Mouse (Mus musculus) 416B (cell line): ENCODE measurements at regions not wholly inside any gene's neighbourhood (a gene's known extent, or its start where the extent isn't known, plus 50 kb on each side); places are given as distances from the start of the nearest gene placed in this dataset.
"Not testable (repeated sequence)": the region's sequence is repeated elsewhere in the genome, so short reads cannot be mapped to it uniquely, and the experiment has no call there.

Experiments
- DNase-seq: peaks from one replicate; pipeline ENCODE4 v3.0.0; 2011; ENCODE audit warnings: low read depth

GRCm38 (mm10) chr12:106308956-106309610 is 299.1 kb downstream of the Vrk1 start:
- DNase-seq = no peak

GRCm38 (mm10) chr12:106310171-106310570 is 300.1 kb downstream of the Vrk1 start:
- no peak for DNase-seq

GRCm38 (mm10) chr12:106310585-106311319 is 300.7 kb downstream of the Vrk1 start:
- DNase-seq = no peak

GRCm38 (mm10) chr12:106311320-106311825 is 301.3 kb downstream of the Vrk1 start:
- DNase-seq = no peak

- no peak for DNase-seq
These were observed 302.0 kb downstream of the Vrk1 start for GRCm38 (mm10) chr12:106311831-106312600.

GRCm38 (mm10) chr12:106317738-106318137 is 307.7 kb downstream of the Vrk1 start:
- DNase-seq = no peak

GRCm38 (mm10) chr12:106321511-106321910 is 311.5 kb downstream of the Vrk1 start:
- DNase-seq = no peak

GRCm38 (mm10) chr12:106326611-106327010 is 316.6 kb downstream of the Vrk1 start:
- no peak for DNase-seq

DNA sequence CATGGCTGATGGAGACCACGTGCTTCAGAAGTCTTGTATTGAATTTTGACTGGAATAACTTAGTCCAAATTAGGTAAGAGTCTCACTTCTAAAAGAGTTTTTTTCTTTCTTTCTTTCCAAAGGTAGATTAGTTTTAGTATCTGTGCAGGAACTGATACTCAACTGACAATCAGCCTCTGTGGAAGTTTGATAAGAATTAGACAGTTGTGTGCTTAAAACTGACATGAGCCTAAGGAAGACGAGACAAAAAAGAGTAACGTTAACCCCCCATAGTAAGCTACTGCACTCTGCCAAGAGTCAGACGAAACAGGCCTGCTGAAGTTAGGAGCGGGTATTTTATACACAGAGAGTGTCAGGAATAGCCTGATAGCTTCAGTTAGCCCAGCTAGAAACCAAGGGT is 317.3 kb downstream of the Vrk1 start:
- no peak for DNase-seq

GRCm38 (mm10) chr12:106357867-106358266 is 347.8 kb downstream of the Vrk1 start:
- no peak for DNase-seq

GRCm38 (mm10) chr12:106361646-106362045 is 351.6 kb downstream of the Vrk1 start:
- DNase-seq = not testable (repeated sequence)

- no peak for DNase-seq
These were observed 364.9 kb downstream of the Vrk1 start for GRCm38 (mm10) chr12:106374840-106375375.

- no peak for DNase-seq
These were observed 365.9 kb downstream of the Vrk1 start for GRCm38 (mm10) chr12:106375886-106376285.

DNA sequence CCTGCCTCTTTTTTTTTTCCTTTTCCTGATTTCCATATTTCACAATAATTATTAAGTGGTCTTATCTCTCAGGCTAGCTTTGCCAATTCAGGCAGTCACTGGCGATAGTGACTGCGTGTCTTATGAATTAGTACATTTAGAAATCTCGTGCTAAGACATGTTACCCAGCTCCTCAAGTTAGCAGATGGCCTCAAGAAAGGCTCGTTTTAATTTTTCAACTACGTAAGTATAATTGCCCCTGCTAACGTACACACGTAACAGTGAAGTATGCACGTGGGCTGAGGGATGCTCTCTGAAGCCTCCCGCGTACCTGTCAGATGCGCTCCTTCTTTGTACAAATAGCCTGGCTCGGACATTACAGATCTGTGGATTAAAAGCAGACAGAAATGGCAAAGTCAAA is 366.8 kb downstream of the Vrk1 start:
- DNase-seq = no peak

DNA sequence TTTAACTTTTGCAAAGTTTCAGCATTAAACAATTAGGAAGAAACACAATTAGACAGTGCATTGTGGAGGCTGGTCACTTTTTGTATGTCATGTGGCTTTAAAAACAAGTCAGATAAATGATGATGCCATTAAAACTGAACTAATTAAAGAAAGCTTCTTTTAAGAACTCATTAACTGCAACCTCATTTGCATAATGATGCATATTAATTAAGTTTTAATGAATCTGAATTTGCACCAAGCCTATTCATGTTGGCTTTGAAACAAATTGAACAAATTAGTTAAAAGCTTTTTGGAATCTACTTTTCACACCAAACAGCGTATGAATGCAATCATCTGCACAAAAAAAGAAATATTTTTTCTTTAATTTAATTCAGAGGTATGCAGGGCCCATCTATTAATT is 367.3 kb downstream of the Vrk1 start:
- no peak for DNase-seq

- no peak for DNase-seq
These were observed 367.7 kb downstream of the Vrk1 start for GRCm38 (mm10) chr12:106377761-106378160.

GRCm38 (mm10) chr12:106378303-106379075 is 368.5 kb downstream of the Vrk1 start:
- DNase-seq = no peak

DNA sequence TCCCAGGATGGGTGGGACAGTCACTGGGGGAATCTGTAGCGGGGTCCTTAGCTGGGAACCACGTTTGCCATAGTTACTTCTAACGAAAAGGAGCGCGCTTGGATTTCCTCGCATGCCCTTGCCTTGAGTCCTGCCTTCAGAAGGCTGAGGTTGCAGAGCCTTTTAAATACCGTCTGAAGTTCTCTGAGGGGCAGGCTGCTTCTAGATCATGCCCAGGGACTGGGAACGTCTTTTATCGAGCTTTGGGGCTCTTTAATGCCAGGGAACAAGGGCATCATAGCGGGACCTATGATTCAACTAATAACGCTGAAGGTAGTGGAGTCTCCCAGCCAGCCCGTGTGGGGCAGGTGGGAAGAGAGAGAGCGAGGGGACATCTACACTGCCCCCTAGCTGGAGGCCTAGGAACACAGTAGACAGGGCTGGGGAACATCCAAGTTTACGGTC is 369.1 kb downstream of the Vrk1 start:
- DNase-seq = no peak

DNA sequence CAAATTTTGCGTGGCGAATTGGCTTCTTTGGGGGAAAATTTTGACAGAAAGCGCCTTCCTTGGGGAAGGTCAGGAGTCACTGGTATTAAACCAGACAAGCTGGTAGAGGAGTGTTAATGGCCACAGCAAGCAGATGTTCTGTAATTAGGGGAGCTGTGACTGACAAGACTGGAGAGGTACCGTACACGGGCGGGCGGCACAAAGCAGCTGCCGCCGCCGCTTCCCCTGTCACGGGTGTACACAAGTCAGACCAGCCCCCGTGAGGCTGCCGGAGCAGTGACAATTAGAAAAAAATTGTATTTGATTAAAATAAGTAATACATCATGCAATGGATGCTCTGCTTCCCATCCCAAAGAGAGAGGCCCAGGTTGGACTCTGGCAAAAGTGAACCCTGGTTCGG is 369.8 kb downstream of the Vrk1 start:
- no peak for DNase-seq

DNA sequence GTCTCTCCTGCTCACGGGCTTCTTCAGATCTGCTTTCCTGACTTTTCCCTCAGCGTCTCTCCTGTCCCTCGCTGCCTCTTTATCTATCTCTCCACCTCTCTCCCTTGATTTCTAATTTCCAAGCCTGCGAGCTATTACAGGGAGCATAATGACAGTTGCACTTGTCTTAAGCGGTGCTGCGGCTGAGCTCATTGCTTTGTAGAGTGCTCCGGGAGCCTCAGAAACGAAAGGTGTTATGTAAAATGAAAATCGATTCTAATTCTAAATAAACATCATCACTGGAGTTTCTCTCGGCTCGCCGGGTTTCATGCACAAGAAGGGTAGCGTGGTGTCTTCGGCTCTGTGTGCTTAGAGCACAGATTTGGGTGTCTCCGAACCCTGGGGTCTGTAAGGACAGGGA is 371.8 kb downstream of the Vrk1 start:
- no peak for DNase-seq

DNA sequence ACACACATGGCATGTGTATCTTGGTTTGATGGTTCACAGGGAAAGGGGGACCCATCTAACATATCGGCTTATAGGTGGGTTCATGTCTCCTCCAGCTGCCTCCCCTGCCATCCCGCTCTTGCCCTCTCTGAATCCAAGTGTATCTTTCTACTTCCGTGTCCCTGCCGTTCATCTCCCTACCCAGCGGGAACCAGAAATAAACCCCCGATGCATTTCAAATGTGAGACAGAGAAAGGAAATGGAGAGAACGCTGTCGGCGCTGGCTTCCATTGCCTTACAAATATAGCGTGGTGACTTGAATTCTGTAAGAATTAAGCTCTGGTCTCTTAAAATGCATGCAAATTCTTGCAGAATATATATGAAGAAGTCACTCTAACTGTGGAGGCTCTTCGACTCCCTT is 379.2 kb downstream of the Vrk1 start:
- no peak for DNase-seq

DNA sequence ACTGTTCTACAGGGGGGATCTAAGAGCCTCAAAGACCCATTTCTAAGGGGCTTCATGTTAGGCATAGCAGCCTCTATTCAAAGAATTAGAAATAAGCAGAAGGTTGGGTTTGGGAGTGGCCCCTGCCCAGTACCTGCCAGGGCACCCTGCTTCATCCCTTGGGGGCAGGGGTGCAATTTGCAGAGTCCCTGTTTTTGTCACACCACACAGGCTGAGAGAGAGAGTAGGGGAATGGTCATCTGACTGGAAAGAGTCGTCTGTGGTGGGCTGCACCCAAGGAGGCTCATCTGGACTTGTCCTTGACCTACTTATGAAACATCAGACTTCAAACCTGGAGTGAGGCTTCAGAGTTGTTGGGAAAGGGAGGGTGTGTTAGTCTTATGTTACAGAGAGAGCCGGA is 382.3 kb downstream of the Vrk1 start:
- DNase-seq = no peak
